Mouse (Mus musculus) kidney, embryonic 15.5 days (tissue): ENCODE data around the gene Tssk2. TPM values are rescaled to one million over a fixed set of nuclear protein-coding genes. Genes with fewer than 3 reads are reported as not detected.

Source experiments
- ATAC-seq: fragments of 200-750 bp; cut with Nextera tagmentation; replicated peaks from 2 replicates; pipeline ENCODE4 v1.8.0; 2017; ENCODE audit warnings: moderate TSS enrichment; ENCODE audit not compliant: low FRiP score
- H3K27ac ChIP-seq: fragments of 300-500 bp; sonication (generic); 2 replicates; pipeline ENCODE4 v1.5.1; 2015; ENCODE audit warnings: mild to moderate bottlenecking, inconsistent platforms
- H3K27me3 ChIP-seq: fragments of 300-500 bp; sonication (generic); 2 replicates; pipeline ENCODE4 v1.6.1; 2015; ENCODE audit warnings: inconsistent platforms
- H3K36me3 ChIP-seq: fragments of 300-500 bp; sonication (generic); 2 replicates; pipeline ENCODE4 v1.6.1; 2015; ENCODE audit warnings: inconsistent platforms
- H3K4me1 ChIP-seq: fragments of 300-500 bp; sonication (generic); 2 replicates; pipeline ENCODE4 v1.6.1; 2015; ENCODE audit warnings: inconsistent platforms
- H3K4me2 ChIP-seq: fragments of 300-500 bp; sonication (generic); 2 replicates; pipeline ENCODE4 v1.6.1; 2015; ENCODE audit warnings: moderate library complexity, mild to moderate bottlenecking, inconsistent platforms
- H3K4me3 ChIP-seq: fragments of 300-500 bp; sonication (generic); replicated peaks from 2 replicates; pipeline ENCODE4 v1.5.1; 2015; ENCODE audit warnings: mild to moderate bottlenecking, inconsistent platforms
- H3K9ac ChIP-seq: fragments of 300-500 bp; sonication (generic); 2 replicates; pipeline ENCODE4 v1.6.1; 2015; ENCODE audit warnings: mild to moderate bottlenecking, inconsistent platforms
- H3K9me3 ChIP-seq: fragments of 300-500 bp; sonication (generic); replicated peaks from 2 replicates; pipeline ENCODE4 v1.6.1; 2016; ENCODE audit warnings: inconsistent platforms
- WGBS: fragments of 180-500 bp; shearing (Covaris S2); methylation state at CpG from one replicate; pipeline ENCODE4 v1.1.7; 2015; ENCODE audit warnings: mixed read lengths; 5-methylcytosine and 5-hydroxymethylcytosine counted together
- polyA plus RNA-seq: library from polyadenylated mRNA; unstranded; fragments of >200 nt; fragmentation: Nextera tagmentation; extraction: Ambion mirVana; gene quantifications from 2 replicates; pipeline ENCODE4 v1.2.1, GENCODE M21; 2015

Tssk2 gene
- polyA plus RNA-seq, 1 experiment from 2014 or later, result not detected

- H3K27ac ChIP-seq, result no peak overlapping the region
- 68% methylated on average over 9 of the region's 9 CpGs for WGBS
- no peaks in the 10 kb centered on the region for H3K9me3 ChIP-seq
- 0 out of 2 replicates have a peak, but pooled peaks cover 2% of the 10 kb centered on the region for H3K4me1 ChIP-seq
- H3K4me2 ChIP-seq, result no peak overlapping the region
- H3K36me3 ChIP-seq, result no peaks in the 10 kb centered on the region
- no peak overlapping the region for H3K9ac ChIP-seq
- H3K4me3 ChIP-seq, result no peak overlapping the region
- H3K27me3 ChIP-seq, result peaks cover 19% of the 10 kb centered on the region; the same call in 1 of the 2 replicates
- no peak for ATAC-seq
These were observed 35.4 kb downstream of the Tssk2 start for GRCm38 (mm10) chr16:17933594-17934444.

GRCm38 (mm10) chr16:17934445-17934910 lies 36.0 kb downstream of the Tssk2 start:
- 61% methylated on average over 3 of the region's 3 CpGs for WGBS
- Histone ChIP-seq H3K9ac (no peak overlapping the region), H3K27ac (no peak overlapping the region), H3K4me3 (no peak overlapping the region), H3K4me1 (peaks cover 6% of the 10 kb centered on the region; the same call in 1 of the 2 replicates), H3K9me3 (no peaks in the 10 kb centered on the region), H3K36me3 (no peaks in the 10 kb centered on the region), H3K4me2 (no peak overlapping the region), H3K27me3 (peaks cover 19% of the 10 kb centered on the region; the same call in 1 of the 2 replicates)
- no peak for ATAC-seq

GRCm38 (mm10) chr16:17936776-17937175 lies 38.3 kb downstream of the Tssk2 start:
- WGBS, result 78% methylated on average over 10 of the region's 10 CpGs
- Histone ChIP-seq H3K9me3 (no peaks in the 10 kb centered on the region), H3K9ac (no peak overlapping the region), H3K4me2 (no peak overlapping the region), H3K4me1 (peaks cover 6% of the 10 kb centered on the region; the same call in 1 of the 2 replicates), H3K4me3 (no peak overlapping the region), H3K36me3 (no peaks in the 10 kb centered on the region), H3K27ac (no peak overlapping the region), H3K27me3 (peaks cover 19% of the 10 kb centered on the region; the same call in 1 of the 2 replicates)
- ATAC-seq, result no peak

GRCm38 (mm10) chr16:17938187-17938586 lies 39.8 kb downstream of the Tssk2 start:
- no peak overlapping the region for H3K4me2 ChIP-seq
- WGBS, result 75% methylated on average over 7 of the region's 7 CpGs
- no peak overlapping the region for H3K27ac ChIP-seq
- peaks cover 6% of the 10 kb centered on the region; the same call in 1 of the 2 replicates for H3K4me1 ChIP-seq
- no peaks in the 10 kb centered on the region for H3K9me3 ChIP-seq
- H3K9ac ChIP-seq, result no peak overlapping the region
- no peak for ATAC-seq
- no peaks in the 10 kb centered on the region for H3K36me3 ChIP-seq
- no peak overlapping the region for H3K4me3 ChIP-seq
- peaks cover 19% of the 10 kb centered on the region; the same call in 1 of the 2 replicates for H3K27me3 ChIP-seq

- no peak overlapping the region for H3K27ac ChIP-seq
- H3K9me3 ChIP-seq, result no peaks in the 10 kb centered on the region
- peak; percentile 88 for ATAC-seq
- peaks cover 19% of the 10 kb centered on the region; the same call in 1 of the 2 replicates for H3K27me3 ChIP-seq
- H3K4me3 ChIP-seq, result no peak overlapping the region
- H3K9ac ChIP-seq, result no peak overlapping the region
- H3K4me2 ChIP-seq, result no peak overlapping the region
- 15% methylated on average over 7 of the region's 7 CpGs for WGBS
- no peaks in the 10 kb centered on the region for H3K36me3 ChIP-seq
- H3K4me1 ChIP-seq, result peaks cover 6% of the 10 kb centered on the region; the same call in 1 of the 2 replicates
These were observed 40.4 kb downstream of the Tssk2 start for GRCm38 (mm10) chr16:17938821-17939220.

- Histone ChIP-seq H3K27ac (no peak overlapping the region), H3K9ac (no peak overlapping the region), H3K4me1 (peaks cover 6% of the 10 kb centered on the region; the same call in 1 of the 2 replicates), H3K4me2 (no peak overlapping the region), H3K4me3 (no peak overlapping the region), H3K9me3 (no peaks in the 10 kb centered on the region), H3K27me3 (peaks cover 19% of the 10 kb centered on the region; the same call in 1 of the 2 replicates), H3K36me3 (no peaks in the 10 kb centered on the region)
- 55% methylated on average over 9 of the region's 9 CpGs for WGBS
- no peak; the same call in 1 of the 2 replicates for ATAC-seq
These were observed 40.9 kb downstream of the Tssk2 start for GRCm38 (mm10) chr16:17939255-17939751.

- H3K4me2 ChIP-seq, result no peak overlapping the region
- H3K9ac ChIP-seq, result no peak overlapping the region
- ATAC-seq, result no peak
- H3K4me1 ChIP-seq, result peaks cover 11% of the 10 kb centered on the region; the same call in 1 of the 2 replicates
- H3K27ac ChIP-seq, result no peak overlapping the region
- no peaks in the 10 kb centered on the region for H3K36me3 ChIP-seq
- H3K27me3 ChIP-seq, result no peaks in the 10 kb centered on the region
- no peak overlapping the region for H3K4me3 ChIP-seq
- H3K9me3 ChIP-seq, result no peaks in the 10 kb centered on the region
- WGBS, result 63% methylated on average over 8 of the region's 8 CpGs
These were observed 45.0 kb downstream of the Tssk2 start for GRCm38 (mm10) chr16:17943466-17943865.

GRCm38 (mm10) chr16:17945081-17945831 lies 46.8 kb downstream of the Tssk2 start:
- Histone ChIP-seq H3K9ac (no peak overlapping the region), H3K4me2 (0 out of 2 replicates have a peak overlapping the region, but pooled peaks have one; percentile 19), H3K27me3 (no peaks in the 10 kb centered on the region), H3K4me3 (no peak overlapping the region), H3K27ac (peak overlapping the region; percentile 71), H3K36me3 (no peaks in the 10 kb centered on the region), H3K4me1 (0 out of 2 replicates have a peak, but pooled peaks cover 5% of the 10 kb centered on the region), H3K9me3 (no peaks in the 10 kb centered on the region)
- ATAC-seq, result peak; percentile 92
- WGBS, result 42% methylated on average over 7 of the region's 7 CpGs

GRCm38 (mm10) chr16:17949421-17949877 lies 51.0 kb downstream of the Tssk2 start:
- 0 out of 2 replicates have a peak, but pooled peaks cover 5% of the 10 kb centered on the region for H3K4me1 ChIP-seq
- no peaks in the 10 kb centered on the region for H3K36me3 ChIP-seq
- no peaks in the 10 kb centered on the region for H3K27me3 ChIP-seq
- WGBS, result 40% methylated on average over 2 of the region's 2 CpGs
- ATAC-seq, result no peak
- H3K9ac ChIP-seq, result no peak overlapping the region
- H3K9me3 ChIP-seq, result no peaks in the 10 kb centered on the region
- H3K27ac ChIP-seq, result no peak overlapping the region
- no peak overlapping the region for H3K4me3 ChIP-seq
- no peak overlapping the region for H3K4me2 ChIP-seq
